Mouse (Mus musculus) adrenal gland, postnatal 0 days (tissue): Measurements from ENCODE around the gene C1qc. TPM values are rescaled to one million over a fixed set of nuclear protein-coding genes. Genes with fewer than 3 reads are reported as not detected.

Experiments used
- polyA plus RNA-seq: library from polyadenylated mRNA; unstranded; fragments of >200 nt; fragmentation: Nextera tagmentation; extraction: Ambion mirVana; gene quantifications from 2 replicates; pipeline ENCODE4 v1.2.1, GENCODE M21; 2015

C1qc gene
- 110 and 126 TPM in 2 replicates for polyA plus RNA-seq

DNA sequence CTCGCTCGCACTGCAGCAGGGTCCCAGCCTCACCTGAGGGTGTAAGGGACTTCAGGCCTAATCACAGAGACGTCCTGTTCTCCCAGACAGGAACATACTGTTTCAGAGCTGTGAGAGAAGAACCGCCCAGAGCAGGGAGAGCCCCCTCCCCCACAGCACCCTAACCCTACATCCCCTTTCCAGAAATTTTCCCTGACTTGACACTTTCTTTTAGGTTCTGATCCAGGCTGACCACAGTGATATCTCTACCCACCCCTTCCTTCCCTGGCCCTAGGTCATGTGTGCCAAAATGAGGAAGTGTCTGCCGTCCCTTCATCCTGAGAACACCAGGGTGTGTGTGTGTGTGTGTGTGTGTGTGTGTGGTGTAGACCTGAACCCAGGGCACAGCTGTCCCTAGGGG is at the start of gene C1qc:
TSS of gene C1qc (minus strand) at position 255 of the 400 bp plus-strand sequence.

DNA sequence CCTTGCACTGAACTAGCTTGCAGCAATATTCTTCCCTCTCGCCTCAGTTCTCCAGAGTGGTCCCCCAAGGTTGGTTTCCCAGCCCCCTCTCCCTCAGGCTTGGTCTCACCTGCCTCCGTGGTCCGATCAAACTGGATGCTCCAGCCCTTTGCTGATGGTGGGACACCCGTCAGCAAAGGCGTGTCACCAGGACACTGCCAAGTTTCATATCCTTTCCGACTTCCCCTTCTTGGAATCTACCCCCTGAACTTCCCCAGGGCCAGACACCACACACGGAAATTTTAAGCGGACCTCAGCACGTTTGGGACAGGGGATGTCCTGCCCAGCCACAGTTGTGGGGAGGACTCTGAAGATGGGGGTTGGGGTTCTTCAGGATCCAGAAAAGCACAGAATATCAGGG is 5.8 kb upstream of the C1qc start, which contains the start of gene C1qa:
TSS of gene C1qa (minus strand) at position 167 of the 400 bp plus-strand sequence.

GRCm38 (mm10) chr4:136886101-136886500 is 6.8 kb downstream of the C1qc start, which contains the start of gene C1qb:
Gene C1qb, minus strand, starts transcription at chr4:136886187.

Other genes starting within 250 kb of the C1qc start
- gene Ephb2, start 57.1 kb downstream of the C1qc start, polyA plus RNA-seq = 4.3 and 4.6 TPM in 2 replicates
- 195 and 262 TPM in 2 replicates for gene C1qb, start 6.9 kb downstream of the C1qc start, polyA plus RNA-seq
- gene C1qa, start 5.7 kb upstream of the C1qc start, polyA plus RNA-seq = 111 and 126 TPM in 2 replicates
- gene Epha8, start 63.8 kb upstream of the C1qc start, polyA plus RNA-seq = 0.13 and 0.17 TPM in 2 replicates
- 1.2 TPM in 2 replicates for gene Zbtb40, start 155.7 kb upstream of the C1qc start, polyA plus RNA-seq